21 mouse cellular contexts compared by ENCODE assay signal in genomic region chr6:72453578-72453977, GRCm38 (mm10).
"Had no signal": no experiment of that assay in that cellular context is flagged by ENCODE, and none has a peak within 500 bp of the region (broad histone marks: within the 10 kb centered on the region; RNA-seq: fewer than 3 reads in every experiment).

No protein-coding gene starts in this region.

- H3K36me3 ChIP-seq: heart, embryonic 13.5 days; heart, embryonic 15.5 days; hindbrain, embryonic 13.5 days; hindbrain, embryonic 15.5 days; kidney, embryonic 15.5 days; limb, embryonic 13.5 days; limb, embryonic 15.5 days; liver, embryonic 13.5 days had no signal

- H3K4me3 ChIP-seq: heart, adult 2 months; heart, embryonic 13.5 days; heart, embryonic 15.5 days; hindbrain, embryonic 13.5 days; hindbrain, embryonic 15.5 days; kidney, embryonic 15.5 days; limb, embryonic 13.5 days; limb, embryonic 15.5 days; liver, embryonic 13.5 days had no signal

- ATAC-seq: intestine, embryonic 16.5 days had no signal

- DNase-seq: gastrocnemius, postnatal 36 days; heart, postnatal 14 days; kidney, adult 11 months; kidney, adult 2 months; kidney, adult 9 months; kidney, postnatal 14 days; kidney, postnatal 36 days; layer of hippocampus, adult 9-11 months; layer of hippocampus, postnatal 36 days; left cerebral cortex, postnatal 4 days had no signal

- H3K4me2 ChIP-seq: heart, embryonic 11.5 days; heart, embryonic 13.5 days; heart, embryonic 15.5 days; hindbrain, embryonic 13.5 days; hindbrain, embryonic 15.5 days; kidney, embryonic 15.5 days; limb, embryonic 13.5 days; limb, embryonic 15.5 days had no signal

- H3K9me3 ChIP-seq: heart, embryonic 13.5 days; heart, embryonic 15.5 days; hindbrain, embryonic 13.5 days; hindbrain, embryonic 15.5 days; kidney, embryonic 15.5 days; limb, embryonic 13.5 days; limb, embryonic 15.5 days; liver, embryonic 13.5 days had no signal

- H3K9ac ChIP-seq: heart, embryonic 15.5 days; hindbrain, embryonic 13.5 days; hindbrain, embryonic 15.5 days; kidney, embryonic 15.5 days; limb, embryonic 15.5 days had no signal

- H3K27me3 ChIP-seq: heart, embryonic 13.5 days; heart, embryonic 15.5 days; hindbrain, embryonic 13.5 days; hindbrain, embryonic 15.5 days; kidney, embryonic 15.5 days; limb, embryonic 13.5 days; limb, embryonic 15.5 days; liver, embryonic 13.5 days had no signal
